8 mouse cellular contexts compared by ENCODE assay signal in genomic region chr5:110770031-110770445, GRCm38 (mm10). TPM values are rescaled to one million over a fixed set of nuclear protein-coding genes. Genes with fewer than 3 reads are reported as not detected.
DNase-seq lines count a peak whose midpoint lies in the region; ATAC-seq and TF ChIP-seq lines count a peak whose summit lies in the region.

No protein-coding gene starts in this region.

- no peak for TF ChIP-seq CTCF in lung, embryonic 14.5 days (IDR thresholded peaks at IDR 0.05; ENCODE audit: low read depth)

- peak overlapping the region; percentile 65 for H3K4me2 ChIP-seq in lung, embryonic 14.5 days
- peak overlapping the region; percentile 79 for H3K4me2 ChIP-seq in limb, embryonic 13.5 days (replicated peaks)
- H3K4me2 ChIP-seq in neural tube, embryonic 14.5 days (ENCODE audit: low read depth, low read length), result peak overlapping the region; percentile 62

- H3K27ac ChIP-seq in lung, embryonic 14.5 days (ENCODE audit: low read depth), result peak overlapping the region; percentile 96
- H3K27ac ChIP-seq in forebrain, embryonic 10.5 days, result peak overlapping the region; percentile 97
- peak overlapping the region; percentile 94 for H3K27ac ChIP-seq in limb, embryonic 13.5 days
- peak overlapping the region; percentile 90 for H3K27ac ChIP-seq in neural tube, embryonic 14.5 days (ENCODE audit: low read depth, low read length)

- peak; percentile 45 for DNase-seq in adrenal gland, adult 8-10 months
- DNase-seq in adrenal gland, postnatal 25 days, result no peak
- DNase-seq in lung, embryonic 14.5 days, result peak; percentile 74
- DNase-seq in lung, postnatal 4 days, result no peak
- DNase-seq in forebrain, embryonic 10.5 days (ENCODE audit: extremely low spot score, low spot score), result no peak
- DNase-seq in urinary bladder, adult 2 months (ENCODE audit: low spot score), result no peak

- WGBS in lung, embryonic 14.5 days, result under 1% methylated on average over 56 of the region's 58 CpGs
- under 1% methylated on average over 58 of the region's 58 CpGs for whole genome bisulfite sequencing in forebrain, embryonic 10.5 days
- under 1% methylated on average over 53 of the region's 58 CpGs for WGBS in limb, embryonic 13.5 days
- WGBS in neural tube, embryonic 14.5 days, result under 1% methylated on average over 58 of the region's 58 CpGs

- peak overlapping the region; percentile 95 for H3K4me3 ChIP-seq in lung, embryonic 14.5 days (ENCODE audit: low read depth, low read length)
- H3K4me3 ChIP-seq in forebrain, embryonic 10.5 days, result peak overlapping the region; percentile 88
- H3K4me3 ChIP-seq in limb, embryonic 13.5 days, result peak overlapping the region; percentile 91
- peak overlapping the region; percentile 73 for H3K4me3 ChIP-seq in neural tube, embryonic 14.5 days (ENCODE audit: low read depth, low read length)

- no peaks in the 10 kb centered on the region for H3K9me3 ChIP-seq in lung, embryonic 14.5 days (ENCODE audit: low read depth, low read length)
- no peaks in the 10 kb centered on the region for H3K9me3 ChIP-seq in forebrain, embryonic 10.5 days
- no peaks in the 10 kb centered on the region for H3K9me3 ChIP-seq in limb, embryonic 13.5 days
- no peaks in the 10 kb centered on the region for H3K9me3 ChIP-seq in neural tube, embryonic 14.5 days (ENCODE audit: control insufficient read depth, low read length)

- H3K9ac ChIP-seq in lung, embryonic 14.5 days, result peak overlapping the region; percentile 89
- peak overlapping the region; percentile 97 for H3K9ac ChIP-seq in limb, embryonic 13.5 days
- H3K9ac ChIP-seq in neural tube, embryonic 14.5 days (replicated peaks; ENCODE audit: low read depth, low read length), result peak overlapping the region; percentile 80

- peaks cover 7% of the 10 kb centered on the region; the same call in 1 of the 2 replicates for H3K4me1 ChIP-seq in lung, embryonic 14.5 days (ENCODE audit: insufficient read depth)
- peaks cover 26% of the 10 kb centered on the region for H3K4me1 ChIP-seq in forebrain, embryonic 10.5 days
- H3K4me1 ChIP-seq in limb, embryonic 13.5 days, result peaks cover 16% of the 10 kb centered on the region
- peaks cover 9% of the 10 kb centered on the region for H3K4me1 ChIP-seq in neural tube, embryonic 14.5 days (ENCODE audit: control insufficient read depth, insufficient read depth, low read length)

- H3K27me3 ChIP-seq in lung, embryonic 14.5 days (ENCODE audit: insufficient read depth, low read length), result no peaks in the 10 kb centered on the region
- H3K27me3 ChIP-seq in forebrain, embryonic 10.5 days (ENCODE audit: poor library complexity, severe bottlenecking), result no peaks in the 10 kb centered on the region
- H3K27me3 ChIP-seq in limb, embryonic 13.5 days, result no peaks in the 10 kb centered on the region
- no peaks in the 10 kb centered on the region for H3K27me3 ChIP-seq in neural tube, embryonic 14.5 days (ENCODE audit: control insufficient read depth, insufficient read depth, low read length)

- H3K36me3 ChIP-seq in lung, embryonic 14.5 days (ENCODE audit: insufficient read depth), result peaks cover 29% of the 10 kb centered on the region
- peaks cover 51% of the 10 kb centered on the region for H3K36me3 ChIP-seq in forebrain, embryonic 10.5 days (replicated peaks)
- peaks cover 26% of the 10 kb centered on the region for H3K36me3 ChIP-seq in limb, embryonic 13.5 days
- peaks cover 2% of the 10 kb centered on the region; the same call in 1 of the 2 replicates for H3K36me3 ChIP-seq in neural tube, embryonic 14.5 days (ENCODE audit: control insufficient read depth, insufficient read depth, low read length)

- peak; percentile 61 for ATAC-seq in lung, embryonic 14.5 days (ENCODE audit: insufficient read depth)
- peak; percentile 49 for ATAC-seq in limb, embryonic 13.5 days (ENCODE audit: low FRiP score, low read depth)
- ATAC-seq in neural tube, embryonic 14.5 days (ENCODE audit: low read depth), result no peak; the same call in 1 of the 2 replicates

RNA-seq across cellular contexts. Expression of gene Ep400, which starts 0.5 kb away (rescaled TPM):
- total RNA-seq in adrenal gland, adult 8-10 months (2022), result 100 to 1,000 TPM in 1 of 4 experiments, 10 to 100 TPM in 3; 82.2 to 134 (median 91.6) TPM
- 64.8 and 96.4 TPM in 2 replicates for total RNA-seq in adrenal gland, postnatal 25 days (2021)
- polyA plus RNA-seq in lung, embryonic 14.5 days (2014; fragmentation: Nextera tagmentation; extraction: Ambion mirVana), result 52.8 and 60.5 TPM in 2 replicates
- polyA plus RNA-seq in forebrain, embryonic 10.5 days (2016; fragmentation: Nextera tagmentation; extraction: Ambion mirVana), result 66.8 and 68.8 TPM in 2 replicates
- polyA plus RNA-seq in limb, embryonic 13.5 days (2015; fragmentation: Nextera tagmentation; extraction: Ambion mirVana), result 45.6 and 58.6 TPM in 2 replicates
- 46.2 and 50.4 TPM in 2 replicates for polyA plus RNA-seq in neural tube, embryonic 14.5 days (2014; fragmentation: Nextera tagmentation; extraction: Ambion mirVana)
- 13.7 and 22.6 TPM in 2 replicates for polyA plus RNA-seq in urinary bladder, adult 2 months (2012; rRNA removed)

RNA-seq across cellular contexts. Expression of gene Pus1, which starts 10.4 kb away (rescaled TPM):
- 10 to 100 TPM; 46.4 to 55.9 (median 51.5) TPM for total RNA-seq in adrenal gland, adult 8-10 months (2022)
- total RNA-seq in adrenal gland, postnatal 25 days (2021), result 51.6 and 56.1 TPM in 2 replicates
- polyA plus RNA-seq in lung, embryonic 14.5 days (2014; fragmentation: Nextera tagmentation; extraction: Ambion mirVana), result 20.6 and 22.4 TPM in 2 replicates
- polyA plus RNA-seq in forebrain, embryonic 10.5 days (2016; fragmentation: Nextera tagmentation; extraction: Ambion mirVana), result 47.1 and 48.4 TPM in 2 replicates
- 33.0 and 33.5 TPM in 2 replicates for polyA plus RNA-seq in limb, embryonic 13.5 days (2015; fragmentation: Nextera tagmentation; extraction: Ambion mirVana)
- 12.1 and 13.6 TPM in 2 replicates for polyA plus RNA-seq in neural tube, embryonic 14.5 days (2014; fragmentation: Nextera tagmentation; extraction: Ambion mirVana)
- 23.2 and 25.6 TPM in 2 replicates for polyA plus RNA-seq in urinary bladder, adult 2 months (2012; rRNA removed)

RNA-seq across cellular contexts. Expression of gene Ulk1, which starts 39.9 kb away (rescaled TPM):
- 10 to 100 TPM; 43.6 to 64.1 (median 57.3) TPM for total RNA-seq in adrenal gland, adult 8-10 months (2022)
- 61.5 and 61.8 TPM in 2 replicates for total RNA-seq in adrenal gland, postnatal 25 days (2021)
- 35.1 and 39.2 TPM in 2 replicates for polyA plus RNA-seq in lung, embryonic 14.5 days (2014; fragmentation: Nextera tagmentation; extraction: Ambion mirVana)
- 18.3 and 22.0 TPM in 2 replicates for polyA plus RNA-seq in forebrain, embryonic 10.5 days (2016; fragmentation: Nextera tagmentation; extraction: Ambion mirVana)
- 21.5 and 22.8 TPM in 2 replicates for polyA plus RNA-seq in limb, embryonic 13.5 days (2015; fragmentation: Nextera tagmentation; extraction: Ambion mirVana)
- polyA plus RNA-seq in neural tube, embryonic 14.5 days (2014; fragmentation: Nextera tagmentation; extraction: Ambion mirVana), result 52.6 and 55.7 TPM in 2 replicates
- polyA plus RNA-seq in urinary bladder, adult 2 months (2012; rRNA removed), result 26.4 and 41.9 TPM in 2 replicates

Comparison
In these comparisons a context has a peak if more than half of its experiments do, and no peak if none do; other contexts are left out.
1. DNase-seq: peak in adrenal gland, adult 8-10 months (single experiment) and lung, embryonic 14.5 days (single experiment); none in adrenal gland, postnatal 25 days (single experiment), lung, postnatal 4 days (0 of 2), forebrain, embryonic 10.5 days (single experiment) and urinary bladder, adult 2 months (single experiment).
2. Peak in every context shown above with its lines, with median percentiles within 50 percentile points of each other: H3K27ac ChIP-seq, H3K4me2 ChIP-seq, H3K4me3 ChIP-seq and H3K9ac ChIP-seq.